Mouse (Mus musculus) CH12.LX (cell line): Measurements from ENCODE around the gene Myrip.

Source experiments
- CHD1 ChIP-seq: IDR thresholded peaks from 2 replicates; pipeline ENCODE4 v1.6.1; 2012; ENCODE audit warnings: low read depth, low read length, improper control_type of control experiment, inconsistent platforms
- CTCF ChIP-seq, 2 experiments: IDR thresholded peaks in 1 of 2; conservative IDR thresholded peaks in 1 of 2; 2 replicates each; pipeline ENCODE4 v1.5.1; 2011 to 2012; ENCODE audit warnings: low read depth in 2 of 2, low read length in 2 of 2, improper control_type of control experiment in 1 of 2, inconsistent platforms in 1 of 2, mild to moderate bottlenecking in 1 of 2, moderate library complexity in 1 of 2
- E2F4 ChIP-seq: IDR thresholded peaks from 2 replicates; pipeline ENCODE4 v1.6.1; 2011; ENCODE audit warnings: low read depth, low read length, improper control_type of control experiment; ENCODE audit not compliant: insufficient replicate concordance
- ELF1 ChIP-seq: IDR thresholded peaks from 2 replicates; pipeline ENCODE4 v1.6.1; 2014; ENCODE audit warnings: low read depth, mild to moderate bottlenecking, inconsistent platforms, low read length, improper control_type of control experiment
- EP300 ChIP-seq: IDR thresholded peaks from 2 replicates; pipeline ENCODE4 v1.6.1; 2011; ENCODE audit warnings: low read length, improper control_type of control experiment
- MXI1 ChIP-seq: IDR thresholded peaks from 2 replicates; pipeline ENCODE4 v1.6.1; 2011; ENCODE audit warnings: mild to moderate bottlenecking, low read depth, low read length, improper control_type of control experiment
- POLR2A ChIP-seq: IDR thresholded peaks from 2 replicates; pipeline ENCODE4 v1.6.1; 2011; ENCODE audit warnings: low read depth, mild to moderate bottlenecking, improper control_type of control experiment, low read length
- POLR2AphosphoS2 ChIP-seq: IDR thresholded peaks from 2 replicates; pipeline ENCODE4 v1.6.1; 2011; ENCODE audit warnings: low read depth, low read length, improper control_type of control experiment
- USF1 ChIP-seq: IDR thresholded peaks from 2 replicates; pipeline ENCODE4 v1.6.1; 2014; ENCODE audit warnings: low read depth, mild to moderate bottlenecking, inconsistent platforms, low read length, improper control_type of control experiment
- ZC3H11A ChIP-seq: IDR thresholded peaks from 2 replicates; pipeline ENCODE4 v1.6.1; 2012; ENCODE audit warnings: low read depth, mild to moderate bottlenecking, inconsistent platforms, low read length, improper control_type of control experiment

- TF ChIP-seq EP300 (no peak), ZC3H11A (no peak), POLR2A (no peak), MXI1 (no peak), CHD1 (no peak), E2F4 (no peak), USF1 (no peak), POLR2AphosphoS2 (no peak), CTCF (conservative IDR thresholded peaks at IDR 0.05 in 1 of 2, IDR thresholded peaks at IDR 0.05 in 1 of 2; ENCODE audit: low read depth in 2 of 2, low read length in 2 of 2) (peak in 1 of 2 experiments; percentile 53; a peak in 2 of 4 replicates), ELF1 (no peak)
Observed at GRCm38 (mm10) chr9:120296938-120297337, 4.4 kb upstream of the Myrip start.
